Mouse (Mus musculus): Measurements from ENCODE around the gene Vmn1r68. TPM values are rescaled to one million over a fixed set of nuclear protein-coding genes. Genes with fewer than 3 reads are reported as not detected.

The Vmn1r68 gene
- 0.01 TPM in 1 of 2 replicates, not detected in the other for polyA plus RNA-seq (2012)

GRCm38 (mm10) chr7:10558385-10558784 is at the start of gene Vmn1r68:
Gene Vmn1r68, minus strand, starts transcription at chr7:10558485.

GRCm38 (mm10) chr7:10494786-10495521 is 63.3 kb downstream of the Vmn1r68 start, which contains the start of gene Zik1:
Gene Zik1, minus strand, starts transcription at chr7:10495394.

Other genes with a start within 250 kb of the Vmn1r68 start
- gene Vmn1r67, start 115.2 kb downstream of the Vmn1r68 start, polyA plus RNA-seq (2012) = not detected in 2 replicates
- 0.03 and 0.17 TPM in 2 replicates for gene Zik1, start 63.1 kb downstream of the Vmn1r68 start, polyA plus RNA-seq (2012)
- not detected in 2 replicates for gene Vmn1r69, start 55.2 kb upstream of the Vmn1r68 start, polyA plus RNA-seq (2012)
- gene Vmn1r70, start 73.0 kb upstream of the Vmn1r68 start, polyA plus RNA-seq (2012) = not detected in 2 replicates
- not detected in 2 replicates for gene Nlrp4b, start 129.3 kb upstream of the Vmn1r68 start, polyA plus RNA-seq (2012)
- not detected in 2 replicates for gene Vmn1r71, start 195.9 kb upstream of the Vmn1r68 start, polyA plus RNA-seq (2012)

All from megakaryocyte-erythroid progenitor cell, adult 5 weeks (primary cell).